21 mouse cellular contexts compared by ENCODE assay signal in the genomic region with DNA sequence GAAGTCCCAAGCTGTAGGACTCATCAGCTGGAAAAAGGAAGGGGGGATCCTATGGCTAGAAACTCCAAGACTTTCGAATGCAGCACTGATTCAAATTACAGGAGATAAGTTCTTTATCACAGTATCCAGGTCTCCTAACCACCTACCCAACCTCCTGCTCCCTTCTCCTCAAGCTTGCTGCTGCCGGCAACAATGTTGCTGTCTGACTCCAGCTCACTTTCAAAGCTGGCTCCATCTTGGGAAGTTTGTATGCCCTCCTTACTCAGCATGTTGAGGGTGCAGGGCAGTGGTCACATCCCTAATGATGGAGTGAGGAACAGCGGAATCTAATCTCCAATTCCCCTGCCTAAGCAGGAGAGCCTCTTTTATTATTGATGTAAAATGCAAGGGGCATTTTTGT. TPM values are rescaled to one million over a fixed set of nuclear protein-coding genes. Genes with fewer than 3 reads are reported as not detected.
A peak's percentile ranks its signal among the peaks of the same experiment; 100 is the strongest.
DNase-seq lines count a peak whose midpoint lies in the region; ATAC-seq and TF ChIP-seq lines count a peak whose summit lies in the region.
"Had no signal": no experiment of that assay in that cellular context is flagged by ENCODE, and none has a peak within 500 bp of the region (broad histone marks: within the 10 kb centered on the region; RNA-seq: fewer than 3 reads in every experiment).

No protein-coding gene starts in this region.

- H3K4me1 ChIP-seq in heart, embryonic 11.5 days (ENCODE audit: control insufficient read depth, insufficient read depth, low read length), result peaks cover 7% of the 10 kb centered on the region
- H3K4me1 ChIP-seq in heart, embryonic 15.5 days (replicated peaks), result peaks cover 6% of the 10 kb centered on the region; the same call in 1 of the 2 replicates
- H3K4me1 ChIP-seq in heart, embryonic 10.5 days, result peaks cover 9% of the 10 kb centered on the region
- no peaks in the 10 kb centered on the region for H3K4me1 ChIP-seq in intestine, embryonic 14.5 days (replicated peaks; ENCODE audit: control insufficient read depth, insufficient read depth, low read length)
- H3K4me1 ChIP-seq in intestine, postnatal 0 days (replicated peaks; ENCODE audit: control insufficient read depth, insufficient read depth, low read length), result no peaks in the 10 kb centered on the region
- H3K4me1 ChIP-seq: forebrain, embryonic 13.5 days; hindbrain, embryonic 13.5 days had no signal

- TF ChIP-seq CTCF in intestine, postnatal 0 days (IDR thresholded peaks at IDR 0.05; ENCODE audit: low read depth), result no peak

- no peaks in the 10 kb centered on the region for H3K27me3 ChIP-seq in heart, embryonic 11.5 days (ENCODE audit: control insufficient read depth, insufficient read depth, low read length)
- H3K27me3 ChIP-seq in heart, embryonic 15.5 days, result no peaks in the 10 kb centered on the region
- no peaks in the 10 kb centered on the region for H3K27me3 ChIP-seq in heart, embryonic 10.5 days (ENCODE audit: insufficient read depth, poor library complexity, severe bottlenecking)
- H3K27me3 ChIP-seq in intestine, embryonic 14.5 days (replicated peaks; ENCODE audit: control insufficient read depth, insufficient read depth, low read length), result no peaks in the 10 kb centered on the region
- H3K27me3 ChIP-seq in intestine, postnatal 0 days (replicated peaks; ENCODE audit: control insufficient read depth, insufficient read depth, low read length), result no peaks in the 10 kb centered on the region
- H3K27me3 ChIP-seq: CH12.LX; forebrain, embryonic 13.5 days; hindbrain, embryonic 13.5 days had no signal

- 75% methylated on average over 3 of the region's 3 CpGs for WGBS in heart, embryonic 11.5 days (ENCODE audit: insufficient replicate concordance)
- 76% methylated on average over 3 of the region's 3 CpGs for WGBS in heart, embryonic 15.5 days
- 74% methylated on average over 3 of the region's 3 CpGs for WGBS in heart, embryonic 10.5 days
- 92% methylated on average over 3 of the region's 3 CpGs for WGBS in intestine, embryonic 14.5 days
- 83% methylated on average over 3 of the region's 3 CpGs for WGBS in intestine, postnatal 0 days

- H3K4me2 ChIP-seq in heart, embryonic 11.5 days, result no peak overlapping the region
- H3K4me2 ChIP-seq in heart, embryonic 15.5 days, result no peak overlapping the region
- no peak overlapping the region for H3K4me2 ChIP-seq in intestine, embryonic 14.5 days (ENCODE audit: low read length)
- H3K4me2 ChIP-seq in intestine, postnatal 0 days (replicated peaks; ENCODE audit: low read depth), result no peak overlapping the region
- H3K4me2 ChIP-seq: forebrain, embryonic 13.5 days; hindbrain, embryonic 13.5 days had no signal

- no peak overlapping the region for H3K9ac ChIP-seq in heart, embryonic 11.5 days (ENCODE audit: low read depth, low read length)
- no peak overlapping the region for H3K9ac ChIP-seq in heart, embryonic 15.5 days
- H3K9ac ChIP-seq in intestine, embryonic 14.5 days (ENCODE audit: low read length), result no peak overlapping the region
- H3K9ac ChIP-seq in intestine, postnatal 0 days (ENCODE audit: low read depth, low read length), result no peak overlapping the region
- H3K9ac ChIP-seq: forebrain, embryonic 13.5 days; hindbrain, embryonic 13.5 days had no signal

- H3K27ac ChIP-seq in heart, embryonic 11.5 days (ENCODE audit: low read depth, low read length), result peak overlapping the region; percentile 38; the same call in 1 of the 2 replicates
- H3K27ac ChIP-seq in heart, embryonic 15.5 days, result 0 out of 2 replicates have a peak overlapping the region, but pooled peaks have one; percentile 22
- no peak overlapping the region for H3K27ac ChIP-seq in heart, embryonic 10.5 days
- no peak overlapping the region for H3K27ac ChIP-seq in intestine, embryonic 14.5 days (ENCODE audit: low read depth)
- no peak overlapping the region for H3K27ac ChIP-seq in intestine, postnatal 0 days (ENCODE audit: low read depth, low read length)
- H3K27ac ChIP-seq: forebrain, embryonic 10.5 days; forebrain, embryonic 13.5 days; hindbrain, embryonic 10.5 days; hindbrain, embryonic 13.5 days had no signal

- peaks cover 12% of the 10 kb centered on the region for H3K36me3 ChIP-seq in heart, embryonic 11.5 days (ENCODE audit: control insufficient read depth, insufficient read depth, low read length)
- H3K36me3 ChIP-seq in heart, embryonic 15.5 days, result peaks cover 74% of the 10 kb centered on the region
- H3K36me3 ChIP-seq in heart, embryonic 10.5 days, result peaks cover 79% of the 10 kb centered on the region
- H3K36me3 ChIP-seq in intestine, embryonic 14.5 days (ENCODE audit: control insufficient read depth, insufficient read depth, low read length), result peaks cover 19% of the 10 kb centered on the region; the same call in 1 of the 2 replicates
- H3K36me3 ChIP-seq in intestine, postnatal 0 days (ENCODE audit: control insufficient read depth, insufficient read depth), result peaks cover 8% of the 10 kb centered on the region; the same call in 1 of the 2 replicates
- H3K36me3 ChIP-seq: forebrain, embryonic 10.5 days; G1E; hindbrain, embryonic 10.5 days; hindbrain, embryonic 13.5 days had no signal

- H3K9me3 ChIP-seq in heart, embryonic 11.5 days (replicated peaks; ENCODE audit: control insufficient read depth, low read length), result no peaks in the 10 kb centered on the region
- no peaks in the 10 kb centered on the region for H3K9me3 ChIP-seq in heart, embryonic 15.5 days (replicated peaks)
- H3K9me3 ChIP-seq in heart, embryonic 10.5 days, result no peaks in the 10 kb centered on the region
- H3K9me3 ChIP-seq in intestine, embryonic 14.5 days (ENCODE audit: control insufficient read depth, low read length), result no peaks in the 10 kb centered on the region
- H3K9me3 ChIP-seq in intestine, postnatal 0 days (ENCODE audit: control insufficient read depth), result no peaks in the 10 kb centered on the region
- H3K9me3 ChIP-seq: forebrain, embryonic 10.5 days; forebrain, embryonic 13.5 days; G1E; hindbrain, embryonic 10.5 days; hindbrain, embryonic 13.5 days had no signal

- ATAC-seq in heart, embryonic 11.5 days (replicated peaks; ENCODE audit: insufficient number of reproducible peaks, low FRiP score, low TSS enrichment), result no peak
- ATAC-seq in heart, embryonic 15.5 days (replicated peaks; ENCODE audit: insufficient number of reproducible peaks, insufficient read depth, low FRiP score, low read depth), result no peak
- ATAC-seq in intestine, embryonic 14.5 days (replicated peaks; ENCODE audit: low FRiP score, low TSS enrichment, low read depth), result no peak
- ATAC-seq in intestine, postnatal 0 days, result no peak
- ATAC-seq: intestine, embryonic 16.5 days had no signal

- DNase-seq in heart, adult 8-10 months (ENCODE audit: low spot score), result no peak
- DNase-seq in heart, embryonic 10.5 days (ENCODE audit: low spot score), result no peak
- peak; percentile 27 for DNase-seq in intestine, embryonic 14.5 days (ENCODE audit: low spot score)
- DNase-seq: B cell, adult 2 months; gastrocnemius, postnatal 36 days had no signal

- no peak overlapping the region for H3K4me3 ChIP-seq in heart, embryonic 11.5 days (ENCODE audit: low read depth, low read length)
- H3K4me3 ChIP-seq in heart, embryonic 15.5 days, result no peak overlapping the region
- H3K4me3 ChIP-seq in heart, embryonic 10.5 days, result no peak overlapping the region
- no peak overlapping the region for H3K4me3 ChIP-seq in intestine, embryonic 14.5 days (ENCODE audit: low read depth, low read length)
- no peak overlapping the region for H3K4me3 ChIP-seq in intestine, postnatal 0 days (ENCODE audit: low read depth, low read length)
- H3K4me3 ChIP-seq: forebrain, embryonic 10.5 days; forebrain, embryonic 13.5 days; hindbrain, embryonic 10.5 days; hindbrain, embryonic 13.5 days had no signal

RNA-seq across cellular contexts. Expression of a gene that starts 35.3 kb away (rescaled TPM):
- 10.1 and 12.4 TPM in 2 replicates for polyA plus RNA-seq in heart, embryonic 11.5 days (2014; fragmentation: Nextera tagmentation; extraction: Ambion mirVana)
- 10 to 100 TPM; 24.4 to 26.0 (median 25.2) TPM for total RNA-seq in heart, adult 8-10 months (2022)
- 10.5 and 12.9 TPM in 2 replicates for polyA plus RNA-seq in heart, embryonic 15.5 days (2015; fragmentation: Nextera tagmentation; extraction: Ambion mirVana)
- 8.4 and 11.3 TPM in 2 replicates for polyA plus RNA-seq in heart, embryonic 10.5 days (2016; fragmentation: Nextera tagmentation; extraction: Ambion mirVana)
- 5.5 and 6.2 TPM in 2 replicates for polyA plus RNA-seq in intestine, embryonic 14.5 days (2014; fragmentation: Nextera tagmentation; extraction: Ambion mirVana)
- 10.2 and 11.1 TPM in 2 replicates for polyA plus RNA-seq in intestine, postnatal 0 days (2015; fragmentation: Nextera tagmentation; extraction: Ambion mirVana)
- total RNA-seq: CH12.LX; granulocyte monocyte progenitor cell, adult 5-6 weeks had no signal
- polyA plus RNA-seq: G1E had no signal

RNA-seq across cellular contexts. Expression of a gene that starts 38.3 kb away (rescaled TPM):
- 0.43 TPM in 1 of 2 replicates, not detected in the other for polyA plus RNA-seq in heart, embryonic 11.5 days (2014; fragmentation: Nextera tagmentation; extraction: Ambion mirVana)
- total RNA-seq in heart, adult 8-10 months (2022), result under 1 TPM in 2 of 4 experiments, not detected in 2; 0.24 to 0.72 TPM
- polyA plus RNA-seq in heart, embryonic 15.5 days (2015; fragmentation: Nextera tagmentation; extraction: Ambion mirVana), result 0.11 TPM in 1 of 2 replicates, not detected in the other
- polyA plus RNA-seq in heart, embryonic 10.5 days (2016; fragmentation: Nextera tagmentation; extraction: Ambion mirVana), result 0.14 and 0.16 TPM in 2 replicates
- not detected in 2 replicates for polyA plus RNA-seq in intestine, embryonic 14.5 days (2014; fragmentation: Nextera tagmentation; extraction: Ambion mirVana)
- 0.13 TPM in 1 of 2 replicates, not detected in the other for polyA plus RNA-seq in intestine, postnatal 0 days (2015; fragmentation: Nextera tagmentation; extraction: Ambion mirVana)
- total RNA-seq: CH12.LX; granulocyte monocyte progenitor cell, adult 5-6 weeks had no signal
- polyA plus RNA-seq: embryonic facial prominence, embryonic 11.5 days; embryonic facial prominence, embryonic 14.5 days; forebrain, embryonic 10.5 days; forebrain, embryonic 13.5 days; forebrain, embryonic 16.5 days; G1E; hindbrain, embryonic 10.5 days; hindbrain, embryonic 13.5 days; intestine, embryonic 16.5 days; kidney, embryonic 14.5 days; Patski had no signal

Comparison
In these comparisons a context has a peak if more than half of its experiments do, and no peak if none do; other contexts are left out.
1. H3K27ac ChIP-seq: peak in heart, embryonic 11.5 days (single experiment) and heart, embryonic 15.5 days (single experiment); none in heart, embryonic 10.5 days (single experiment), intestine, embryonic 14.5 days (single experiment) and intestine, postnatal 0 days (single experiment).